Mouse (Mus musculus): Measurements from ENCODE around the gene Gm3854. TPM values are rescaled to one million over a fixed set of nuclear protein-coding genes. Genes with fewer than 3 reads are reported as not detected.
A peak's percentile ranks its signal among the peaks of the same experiment; 100 is the strongest.
"Not testable (repeated sequence)": the region's sequence is repeated elsewhere in the genome, so short reads cannot be mapped to it uniquely, and the experiment has no call there.

Gene Gm3854
- polyA plus RNA-seq, 1 experiment from 2014 or later: 1.6 TPM

GRCm38 (mm10) chr7:6368146-6368545, 24.6 kb downstream of the Gm3854 start:
- H3K4me1 ChIP-seq (ENCODE audit: control insufficient read depth, insufficient read depth, low read length); H3K27ac ChIP-seq (replicated peaks; ENCODE audit: low read depth, low read length); H3K27me3 ChIP-seq (ENCODE audit: control insufficient read depth, insufficient read depth, low read length); H3K4me2 ChIP-seq (ENCODE audit: low read depth, low read length); H3K9ac ChIP-seq (replicated peaks; ENCODE audit: low read length); ATAC-seq (replicated peaks; ENCODE audit: insufficient number of reproducible peaks, low FRiP score, low TSS enrichment, low read depth); DNase-seq (ENCODE audit: low spot score); H3K4me3 ChIP-seq (ENCODE audit: low read depth, low read length); H3K9me3 ChIP-seq (replicated peaks; ENCODE audit: control insufficient read depth, low read length); H3K36me3 ChIP-seq (replicated peaks; ENCODE audit: control insufficient read depth, insufficient read depth, low read depth, low read length): not testable (repeated sequence)
- WGBS: 79% methylated on average over 5 of the region's 5 CpGs

- Histone ChIP-seq H3K27ac (replicated peaks; ENCODE audit: low read depth, low read length) (no peak overlapping the region), H3K9ac (replicated peaks; ENCODE audit: low read length) (no peak overlapping the region), H3K36me3 (replicated peaks; ENCODE audit: control insufficient read depth, insufficient read depth, low read depth, low read length) (no peaks in the 10 kb centered on the region), H3K4me2 (ENCODE audit: low read depth, low read length) (no peak overlapping the region), H3K9me3 (replicated peaks; ENCODE audit: control insufficient read depth, low read length) (no peaks in the 10 kb centered on the region), H3K4me1 (ENCODE audit: control insufficient read depth, insufficient read depth, low read length) (no peaks in the 10 kb centered on the region), H3K27me3 (ENCODE audit: control insufficient read depth, insufficient read depth, low read length) (no peaks in the 10 kb centered on the region), H3K4me3 (ENCODE audit: low read depth, low read length) (no peak overlapping the region)
- no peak for ATAC-seq (replicated peaks; ENCODE audit: insufficient number of reproducible peaks, low FRiP score, low TSS enrichment, low read depth)
- DNase-seq (ENCODE audit: low spot score): no peak
- WGBS: 84% methylated on average over 3 of the region's 3 CpGs
These were observed 25.9 kb downstream of the Gm3854 start for GRCm38 (mm10) chr7:6369460-6369859.

GRCm38 (mm10) chr7:6372993-6373392, 29.4 kb downstream of the Gm3854 start:
- Histone ChIP-seq H3K36me3 (replicated peaks; ENCODE audit: control insufficient read depth, insufficient read depth, low read depth, low read length) (no peaks in the 10 kb centered on the region), H3K4me1 (ENCODE audit: control insufficient read depth, insufficient read depth, low read length) (no peaks in the 10 kb centered on the region), H3K4me3 (ENCODE audit: low read depth, low read length) (no peak overlapping the region), H3K4me2 (ENCODE audit: low read depth, low read length) (no peak overlapping the region), H3K9me3 (replicated peaks; ENCODE audit: control insufficient read depth, low read length) (no peaks in the 10 kb centered on the region), H3K27me3 (ENCODE audit: control insufficient read depth, insufficient read depth, low read length) (no peaks in the 10 kb centered on the region), H3K9ac (replicated peaks; ENCODE audit: low read length) (no peak overlapping the region), H3K27ac (replicated peaks; ENCODE audit: low read depth, low read length) (no peak overlapping the region)
- ATAC-seq (replicated peaks; ENCODE audit: insufficient number of reproducible peaks, low FRiP score, low TSS enrichment, low read depth): no peak
- 89% methylated on average over 3 of the region's 3 CpGs for WGBS
- no peak for DNase-seq (ENCODE audit: low spot score)

DNA sequence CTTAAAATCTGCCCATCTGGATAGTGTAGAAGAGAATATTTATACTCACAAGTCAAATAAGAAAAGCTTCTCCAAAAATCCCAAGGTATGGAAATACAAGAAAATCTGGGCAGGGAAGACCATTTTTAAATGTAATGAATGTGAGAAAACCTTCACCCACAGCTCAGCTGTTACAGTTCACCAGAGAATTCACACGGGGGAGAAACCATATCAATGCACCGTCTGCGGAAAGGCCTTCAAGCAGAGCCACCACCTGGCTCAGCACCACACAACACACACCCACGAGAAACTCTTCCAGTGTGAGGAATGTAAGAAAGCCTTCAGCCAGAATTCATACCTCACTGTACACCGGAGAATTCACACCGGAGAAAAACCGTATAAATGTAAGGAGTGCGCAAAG, 34.9 kb downstream of the Gm3854 start:
- WGBS: 85% methylated on average over 8 of the region's 8 CpGs
- Histone ChIP-seq H3K4me1 (ENCODE audit: control insufficient read depth, insufficient read depth, low read length) (no peaks in the 10 kb centered on the region), H3K27ac (replicated peaks; ENCODE audit: low read depth, low read length) (no peak overlapping the region), H3K4me2 (ENCODE audit: low read depth, low read length) (no peak overlapping the region), H3K9ac (replicated peaks; ENCODE audit: low read length) (no peak overlapping the region), H3K4me3 (ENCODE audit: low read depth, low read length) (no peak overlapping the region), H3K27me3 (ENCODE audit: control insufficient read depth, insufficient read depth, low read length) (no peaks in the 10 kb centered on the region), H3K36me3 (replicated peaks; ENCODE audit: control insufficient read depth, insufficient read depth, low read depth, low read length) (no peaks in the 10 kb centered on the region), H3K9me3 (replicated peaks; ENCODE audit: control insufficient read depth, low read length) (no peaks in the 10 kb centered on the region)
- DNase-seq (ENCODE audit: low spot score) (no peak), ATAC-seq (replicated peaks; ENCODE audit: insufficient number of reproducible peaks, low FRiP score, low TSS enrichment, low read depth) (no peak)

- Histone ChIP-seq H3K36me3 (replicated peaks; ENCODE audit: control insufficient read depth, insufficient read depth, low read depth, low read length) (no peaks in the 10 kb centered on the region), H3K4me1 (ENCODE audit: control insufficient read depth, insufficient read depth, low read length) (no peaks in the 10 kb centered on the region), H3K9ac (replicated peaks; ENCODE audit: low read length) (no peak overlapping the region), H3K9me3 (replicated peaks; ENCODE audit: control insufficient read depth, low read length) (no peaks in the 10 kb centered on the region), H3K27me3 (ENCODE audit: control insufficient read depth, insufficient read depth, low read length) (no peaks in the 10 kb centered on the region), H3K27ac (replicated peaks; ENCODE audit: low read depth, low read length) (no peak overlapping the region), H3K4me2 (ENCODE audit: low read depth, low read length) (no peak overlapping the region), H3K4me3 (ENCODE audit: low read depth, low read length) (no peak overlapping the region)
- 82% methylated on average over 2 of the region's 2 CpGs for WGBS
- ATAC-seq (replicated peaks; ENCODE audit: insufficient number of reproducible peaks, low FRiP score, low TSS enrichment, low read depth) (no peak), DNase-seq (ENCODE audit: low spot score) (no peak)
These were observed 37.9 kb downstream of the Gm3854 start for GRCm38 (mm10) chr7:6381431-6381830.

DNA sequence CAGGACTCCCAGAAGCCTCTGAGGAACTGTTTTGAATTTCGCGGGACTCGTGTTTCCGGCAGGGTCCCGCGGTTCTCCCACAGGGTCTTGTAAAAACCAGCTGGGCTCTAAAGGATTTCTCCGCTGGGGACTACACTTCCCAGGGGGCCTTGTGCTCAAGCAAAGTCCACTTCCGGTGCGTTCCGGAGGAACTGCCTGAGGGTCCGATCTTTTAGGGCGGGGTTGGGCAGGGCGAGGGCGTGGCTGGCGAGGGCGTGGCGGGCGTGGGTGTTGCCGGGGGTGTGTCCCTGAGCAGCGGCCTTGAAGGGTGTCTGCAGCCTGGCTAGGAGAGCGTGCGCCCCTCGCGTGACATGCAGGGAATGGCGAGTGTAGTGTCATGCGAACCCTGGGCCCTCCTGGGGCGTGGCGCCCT, 39.5 kb downstream of the Gm3854 start, which contains the start of gene Zfp28:
Gene Zfp28 (plus strand): TSS at position 252 of the 412 bp plus-strand sequence.
- Histone ChIP-seq H3K4me2 (ENCODE audit: low read depth, low read length) (peak within 1 kb of the TSS; percentile 75), H3K36me3 (replicated peaks; ENCODE audit: control insufficient read depth, insufficient read depth, low read depth, low read length) (no peaks in the 10 kb centered on the region), H3K4me3 (ENCODE audit: low read depth, low read length) (peak within 1 kb of the TSS; percentile 52), H3K4me1 (ENCODE audit: control insufficient read depth, insufficient read depth, low read length) (no peaks in the 10 kb centered on the region), H3K9me3 (replicated peaks; ENCODE audit: control insufficient read depth, low read length) (no peaks in the 10 kb centered on the region), H3K9ac (replicated peaks; ENCODE audit: low read length) (peak within 1 kb of the TSS; percentile 60), H3K27me3 (ENCODE audit: control insufficient read depth, insufficient read depth, low read length) (no peaks in the 10 kb centered on the region), H3K27ac (replicated peaks; ENCODE audit: low read depth, low read length) (no peak within 1 kb of the TSS)
- peak; percentile 98 for DNase-seq (ENCODE audit: low spot score)
- under 1% methylated on average over 28 of the region's 28 CpGs for WGBS
- peak; percentile 97 for ATAC-seq (replicated peaks; ENCODE audit: insufficient number of reproducible peaks, low FRiP score, low TSS enrichment, low read depth)

GRCm38 (mm10) chr7:6384011-6384410, 40.5 kb downstream of the Gm3854 start:
- ATAC-seq (replicated peaks; ENCODE audit: insufficient number of reproducible peaks, low FRiP score, low TSS enrichment, low read depth): no peak
- H3K27me3 ChIP-seq (ENCODE audit: control insufficient read depth, insufficient read depth, low read length): no peaks in the 10 kb centered on the region
- peak overlapping the region; percentile 52 for H3K4me3 ChIP-seq (ENCODE audit: low read depth, low read length)
- peak overlapping the region; percentile 75; the same call in 1 of the 2 replicates for H3K4me2 ChIP-seq (ENCODE audit: low read depth, low read length)
- no peaks in the 10 kb centered on the region for H3K36me3 ChIP-seq (replicated peaks; ENCODE audit: control insufficient read depth, insufficient read depth, low read depth, low read length)
- no peaks in the 10 kb centered on the region for H3K9me3 ChIP-seq (replicated peaks; ENCODE audit: control insufficient read depth, low read length)
- no peak overlapping the region for H3K9ac ChIP-seq (replicated peaks; ENCODE audit: low read length)
- no peak overlapping the region for H3K27ac ChIP-seq (replicated peaks; ENCODE audit: low read depth, low read length)
- WGBS: 72% methylated on average over 8 of the region's 8 CpGs
- DNase-seq (ENCODE audit: low spot score): no peak
- H3K4me1 ChIP-seq (ENCODE audit: control insufficient read depth, insufficient read depth, low read length): no peaks in the 10 kb centered on the region

GRCm38 (mm10) chr7:6386995-6387394, 43.4 kb downstream of the Gm3854 start:
- no peaks in the 10 kb centered on the region for H3K27me3 ChIP-seq (ENCODE audit: control insufficient read depth, insufficient read depth, low read length)
- no peaks in the 10 kb centered on the region for H3K36me3 ChIP-seq (replicated peaks; ENCODE audit: control insufficient read depth, insufficient read depth, low read depth, low read length)
- no peak for ATAC-seq (replicated peaks; ENCODE audit: insufficient number of reproducible peaks, low FRiP score, low TSS enrichment, low read depth)
- WGBS: 90% methylated on average over 8 of the region's 8 CpGs
- DNase-seq (ENCODE audit: low spot score): no peak
- no peaks in the 10 kb centered on the region for H3K4me1 ChIP-seq (ENCODE audit: control insufficient read depth, insufficient read depth, low read length)
- H3K4me3 ChIP-seq (ENCODE audit: low read depth, low read length): no peak overlapping the region
- H3K9me3 ChIP-seq (replicated peaks; ENCODE audit: control insufficient read depth, low read length): no peaks in the 10 kb centered on the region
- no peak overlapping the region for H3K9ac ChIP-seq (replicated peaks; ENCODE audit: low read length)
- H3K27ac ChIP-seq (replicated peaks; ENCODE audit: low read depth, low read length): no peak overlapping the region
- H3K4me2 ChIP-seq (ENCODE audit: low read depth, low read length): no peak overlapping the region

Data from embryonic facial prominence, embryonic 11.5 days (tissue).